Mouse (Mus musculus): Measurements from ENCODE around the gene Ccdc194. TPM values are rescaled to one million over a fixed set of nuclear protein-coding genes. Genes with fewer than 3 reads are reported as not detected.

Gene Ccdc194
- total RNA-seq, 2 experiments from 2014 or later: not detected

DNA sequence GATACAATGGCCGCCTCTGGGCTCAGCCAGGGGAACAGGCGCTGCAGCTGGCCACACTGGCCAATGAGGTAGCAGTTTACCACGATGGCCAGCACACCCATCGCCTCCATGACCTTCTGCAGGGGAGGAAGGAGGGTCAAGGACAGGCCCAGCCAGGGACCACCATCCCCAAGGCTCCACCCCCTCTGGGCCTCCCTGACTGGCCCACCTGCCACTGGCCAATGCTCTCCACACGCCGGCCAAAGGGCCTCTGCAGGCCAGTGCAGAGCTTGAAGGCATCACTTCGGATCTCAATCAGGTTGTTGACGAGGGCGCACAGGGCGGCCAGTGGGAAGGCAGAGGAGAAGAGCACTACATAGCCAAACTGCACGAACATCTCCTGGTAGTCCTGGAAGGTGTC, 46.6 kb downstream of the Ccdc194 start:
- ATAC-seq (ENCODE audit: poor library complexity, severe bottlenecking): no peak

DNA sequence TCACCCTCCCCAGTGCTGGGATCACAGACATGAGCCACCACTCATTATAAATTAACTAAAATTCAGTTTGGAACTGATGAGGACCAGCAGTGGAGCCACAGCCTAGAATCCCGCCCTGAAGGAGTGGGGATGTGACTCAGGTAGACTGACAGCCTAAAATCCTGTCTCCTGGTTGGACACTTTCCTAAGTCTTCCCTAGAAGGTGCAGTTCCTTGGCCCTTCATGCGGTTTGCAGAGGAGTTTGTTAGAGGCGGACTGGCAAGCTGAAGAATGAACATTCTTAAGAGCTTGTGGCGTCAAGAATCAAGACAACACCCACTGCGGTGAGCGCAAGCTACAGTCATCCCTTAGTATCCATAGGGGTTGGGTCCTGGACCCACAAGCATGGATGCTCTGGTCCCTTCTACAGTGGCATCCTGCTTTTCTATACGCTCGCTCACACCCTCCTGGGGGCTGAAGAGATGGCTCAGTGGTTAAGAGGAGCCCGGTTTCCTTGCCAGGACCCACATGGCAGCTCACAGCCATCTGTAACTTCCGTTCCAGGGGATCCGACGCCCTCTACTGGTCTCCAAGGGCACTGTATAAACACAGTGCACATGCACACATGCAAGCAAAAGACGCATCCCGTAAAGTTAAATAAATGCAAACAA, 48.2 kb downstream of the Ccdc194 start:
- ATAC-seq (ENCODE audit: poor library complexity, severe bottlenecking): no peak

DNA sequence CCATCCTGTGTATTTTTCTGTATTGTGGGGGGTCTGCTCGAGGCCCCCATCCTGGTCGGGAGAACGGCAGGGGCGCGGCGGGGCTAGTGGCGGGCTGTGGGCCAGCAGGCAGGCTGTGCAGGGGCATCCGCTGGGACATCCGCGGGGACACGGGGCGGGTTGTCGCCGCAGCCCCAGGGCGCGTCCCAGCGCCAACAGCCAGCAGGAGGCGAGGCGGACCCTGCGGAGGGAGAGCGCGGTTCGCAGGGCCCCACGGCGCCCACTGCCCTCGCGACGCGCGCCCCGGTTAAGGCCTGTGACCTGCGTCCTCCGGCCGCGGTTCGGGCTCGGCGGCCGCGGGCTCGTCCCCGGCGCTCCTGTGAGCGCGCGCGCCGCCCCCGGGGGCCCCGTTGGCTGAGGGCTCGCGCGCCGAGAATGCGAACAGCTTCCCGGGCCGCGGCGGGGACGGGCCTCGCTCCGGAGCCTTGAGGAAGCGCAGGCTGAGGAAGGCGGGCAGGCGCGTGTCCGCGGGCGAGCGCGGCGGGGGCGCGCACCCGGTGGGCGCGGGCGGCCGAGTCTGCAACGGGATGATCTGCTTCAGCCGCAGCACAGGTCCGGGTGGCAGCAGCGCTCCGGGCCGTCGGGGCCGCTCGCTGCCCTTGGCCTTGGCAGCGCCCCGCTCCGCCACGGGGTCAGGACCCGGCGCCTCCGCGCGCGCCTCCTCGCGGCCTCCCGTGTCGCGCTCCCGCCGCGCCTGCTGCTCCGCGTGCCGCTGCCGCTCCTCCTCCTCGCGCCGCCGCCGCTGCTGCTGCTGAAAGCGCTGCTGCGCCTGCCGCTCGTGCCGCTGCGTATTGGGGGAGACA, 49.2 kb downstream of the Ccdc194 start:
- ATAC-seq (ENCODE audit: poor library complexity, severe bottlenecking): peak; percentile 70

DNA sequence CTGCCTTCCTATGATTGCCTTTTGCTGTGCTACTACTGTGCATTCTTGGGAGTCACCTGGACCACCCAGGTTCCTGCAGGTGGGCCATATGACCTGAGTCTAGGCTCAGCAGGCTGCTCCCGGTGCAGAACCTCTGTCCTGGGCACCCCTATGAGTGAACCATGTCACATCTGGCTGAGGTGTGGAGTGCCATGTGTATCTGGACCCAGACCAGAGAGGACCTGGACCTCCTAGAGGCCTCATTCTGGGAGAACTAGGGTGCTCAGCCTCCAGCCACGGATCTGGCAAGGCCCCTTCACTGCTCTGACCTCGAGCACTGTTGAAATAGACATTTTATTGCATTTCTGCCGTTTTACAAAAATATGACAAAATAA, 49.8 kb downstream of the Ccdc194 start:
- no peak for ATAC-seq (ENCODE audit: poor library complexity, severe bottlenecking)

DNA sequence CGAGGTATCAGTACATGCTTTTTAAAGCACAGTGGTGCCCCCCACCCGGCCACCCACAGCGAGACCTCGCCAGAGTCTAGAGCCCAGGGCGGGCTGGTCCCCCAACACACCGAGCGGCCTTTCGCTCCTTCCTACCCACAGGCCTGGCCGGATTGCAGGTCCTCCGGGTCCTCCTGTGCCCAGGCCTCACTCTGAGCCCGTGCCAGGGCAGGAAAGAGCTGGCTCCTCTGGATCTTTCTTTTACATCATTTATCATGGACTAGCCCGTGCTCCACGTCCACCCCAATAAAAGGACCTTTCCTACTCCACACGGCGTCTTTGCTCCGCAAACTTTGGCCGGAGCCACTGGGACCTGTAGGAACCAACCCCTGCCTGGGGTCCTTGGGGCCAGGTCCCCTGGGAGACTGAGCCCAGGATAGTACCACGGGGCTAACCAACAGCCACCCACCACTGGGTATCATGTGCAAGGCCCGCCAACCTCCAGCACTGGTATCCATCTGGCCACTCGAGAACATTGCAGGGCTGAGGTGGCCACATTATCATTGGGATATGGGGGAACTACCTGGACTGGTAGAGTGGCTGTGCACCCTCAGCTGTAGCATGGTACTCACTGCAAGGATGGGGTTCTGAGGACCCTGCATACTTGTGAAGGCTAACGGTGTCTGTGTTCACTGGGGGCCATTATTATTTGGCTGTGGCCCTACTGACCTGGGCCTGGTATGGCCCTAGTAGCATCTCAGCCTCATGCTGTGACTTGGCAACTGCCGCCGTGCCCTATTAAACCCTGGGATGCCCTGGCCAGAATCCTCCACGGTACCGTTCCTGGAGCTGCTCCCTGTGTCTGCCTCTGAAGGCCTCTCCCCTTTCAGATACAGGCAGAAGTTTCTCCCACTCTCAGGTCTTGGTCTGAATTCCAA, 50.5 kb downstream of the Ccdc194 start:
- no peak for ATAC-seq (ENCODE audit: poor library complexity, severe bottlenecking)

DNA sequence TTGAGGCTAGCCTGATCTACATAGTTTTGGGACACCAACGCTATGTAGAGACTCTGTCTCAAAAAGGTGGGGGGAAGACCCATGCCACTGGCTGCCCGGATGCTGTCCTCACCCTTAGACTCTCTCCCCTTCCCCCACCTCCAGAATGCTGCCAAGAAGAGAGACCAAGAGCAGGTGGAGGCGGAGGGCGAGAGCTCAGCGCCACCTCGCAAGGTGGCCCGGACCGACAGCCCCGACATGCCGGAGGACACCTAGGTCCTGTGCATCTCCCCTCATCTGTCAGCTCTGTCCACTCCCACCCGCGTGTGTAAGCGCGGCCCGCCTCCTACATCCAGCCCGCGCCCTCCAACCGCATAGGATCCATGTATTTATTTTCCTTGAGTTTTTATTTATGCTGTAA, 51.2 kb downstream of the Ccdc194 start:
- ATAC-seq (ENCODE audit: poor library complexity, severe bottlenecking): no peak

DNA sequence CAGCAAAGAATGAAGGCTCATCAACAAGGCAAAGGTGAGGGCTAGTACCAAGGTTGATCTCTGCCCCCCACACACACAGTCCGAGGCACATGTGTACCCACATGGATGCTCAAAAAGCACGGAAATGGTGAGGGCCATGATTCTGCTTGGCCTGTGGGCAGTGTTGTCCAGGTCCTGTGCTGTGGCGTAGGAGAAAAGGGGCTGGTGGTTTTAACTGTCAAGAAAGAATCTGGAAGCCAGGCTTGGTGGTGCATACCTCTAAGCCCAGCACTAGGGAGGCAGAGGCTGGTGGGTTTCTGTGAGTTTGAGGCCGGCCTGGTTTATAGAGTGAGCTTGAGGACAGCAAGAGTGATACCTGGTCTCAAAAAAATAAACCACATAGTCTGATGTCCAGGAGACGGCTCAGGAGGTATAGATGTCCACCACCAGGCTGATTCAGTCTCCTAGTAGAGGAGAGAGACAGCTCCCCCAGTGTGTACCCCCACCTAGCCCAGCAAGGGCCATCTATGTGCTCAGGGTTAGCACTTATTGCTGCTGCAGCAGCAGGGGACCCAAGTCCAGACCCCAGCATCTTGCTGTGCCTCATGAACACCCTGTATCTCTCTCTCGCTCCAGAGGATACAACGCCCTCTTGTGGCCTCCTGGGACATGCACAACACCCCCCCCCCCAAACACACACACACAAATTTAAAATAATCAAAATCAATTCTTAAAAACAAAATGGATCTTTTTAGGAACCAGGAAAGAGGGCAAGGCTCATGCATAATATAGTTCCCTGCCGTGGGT, 52.7 kb downstream of the Ccdc194 start:
- ATAC-seq (ENCODE audit: poor library complexity, severe bottlenecking): no peak

DNA sequence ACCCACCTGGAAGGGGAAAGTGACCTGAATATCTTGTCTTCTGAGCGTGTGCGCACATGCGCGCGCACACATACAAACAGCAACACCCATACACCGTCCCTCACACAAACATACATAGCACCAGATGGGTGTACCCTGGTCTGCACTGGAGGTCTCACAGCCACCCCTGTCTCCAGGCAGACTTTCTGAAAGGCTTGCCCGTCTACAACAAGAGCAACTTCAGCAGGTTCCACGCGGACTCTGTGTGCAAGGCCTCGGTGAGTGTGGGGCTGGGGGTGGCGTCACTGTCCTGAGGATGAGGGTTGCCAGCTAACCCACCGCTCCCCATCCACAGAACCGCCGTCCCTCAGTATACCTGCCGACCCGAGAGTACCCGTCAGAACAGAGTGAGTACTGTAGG, 53.6 kb downstream of the Ccdc194 start:
- ATAC-seq (ENCODE audit: poor library complexity, severe bottlenecking): no peak

DNA sequence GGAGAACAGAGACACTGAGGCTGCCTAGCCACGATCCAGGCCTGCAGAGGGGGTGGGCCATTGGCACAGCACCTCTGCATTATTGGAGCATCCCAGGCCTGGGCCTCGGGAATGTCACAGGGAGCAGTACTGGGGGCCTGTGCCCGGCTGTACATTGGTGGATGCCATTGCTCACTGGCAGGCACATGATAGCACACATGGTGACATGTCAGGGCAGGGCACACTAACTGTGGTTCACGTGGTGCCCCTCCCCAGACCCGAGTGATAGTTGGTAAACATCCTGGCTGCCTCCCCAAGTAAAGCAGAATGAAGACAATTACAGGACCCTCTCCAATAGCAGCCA, 54.6 kb downstream of the Ccdc194 start:
- no peak for ATAC-seq (ENCODE audit: poor library complexity, severe bottlenecking)

DNA sequence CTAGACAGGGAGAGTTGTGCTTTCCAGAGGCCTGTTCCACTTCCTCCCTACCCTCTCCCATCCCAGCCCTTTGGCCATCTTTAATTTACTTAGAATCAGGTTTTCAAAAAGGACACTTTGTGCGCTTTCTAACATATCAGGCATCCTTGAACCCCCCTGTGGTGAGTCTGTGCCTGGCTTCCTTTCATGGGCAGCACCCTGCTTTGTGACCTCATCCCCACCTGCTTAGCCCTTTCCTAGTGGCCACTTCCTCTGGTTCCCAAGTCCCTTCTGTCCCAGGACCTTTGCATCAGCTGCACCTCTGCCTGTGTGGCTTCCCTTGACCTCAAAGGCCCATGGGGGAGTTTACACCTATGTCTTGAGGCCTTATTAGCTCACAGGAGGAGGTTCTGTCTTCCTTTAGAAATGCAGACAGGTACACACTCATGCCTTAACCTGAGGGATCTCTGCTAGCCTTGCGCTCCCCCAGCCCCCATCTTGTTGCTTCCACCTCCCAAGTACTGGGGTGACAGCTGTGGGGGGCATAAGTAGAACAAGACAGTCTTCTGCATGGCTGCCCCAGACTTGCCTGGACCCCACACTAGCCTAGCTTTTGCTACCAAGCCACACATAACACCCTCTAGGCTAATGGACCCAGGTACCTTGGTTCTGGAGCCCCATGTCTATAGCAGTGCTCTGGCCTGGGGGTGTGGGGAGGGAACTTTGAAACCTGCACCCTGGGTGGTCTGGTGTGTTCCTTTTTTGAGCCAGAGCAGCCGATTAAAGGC, 55.2 kb downstream of the Ccdc194 start:
- no peak for ATAC-seq (ENCODE audit: poor library complexity, severe bottlenecking)

Other genes with a start within 250 kb of the Ccdc194 start
- gene Use1, start 158.9 kb downstream of the Ccdc194 start, total RNA-seq (2015): 124 and 135 TPM in 2 replicates
- 167 and 180 TPM in 2 replicates for gene Use1, start 158.9 kb downstream of the Ccdc194 start, total RNA-seq (2017)
- 8.7 and 8.9 TPM in 2 replicates for gene Ocel1, start 154.4 kb downstream of the Ccdc194 start, total RNA-seq (2015)
- 16.2 and 18.5 TPM in 2 replicates for gene Ocel1, start 154.4 kb downstream of the Ccdc194 start, total RNA-seq (2017)
- 8.2 and 13.8 TPM in 2 replicates for gene Nr2f6, start 143.8 kb downstream of the Ccdc194 start, total RNA-seq (2015)
- gene Nr2f6, start 143.8 kb downstream of the Ccdc194 start, total RNA-seq (2017): 6.9 and 9.1 TPM in 2 replicates
- gene Ushbp1, start 129.9 kb downstream of the Ccdc194 start, total RNA-seq (2015): not detected in 2 replicates
- not detected in 2 replicates for gene Ushbp1, start 129.9 kb downstream of the Ccdc194 start, total RNA-seq (2017)
- 62.0 and 66.6 TPM in 2 replicates for gene Babam1, start 128.8 kb downstream of the Ccdc194 start, total RNA-seq (2015)
- gene Babam1, start 128.8 kb downstream of the Ccdc194 start, total RNA-seq (2017): 108 and 110 TPM in 2 replicates
- 14.4 TPM in 2 replicates for gene Ankle1, start 119.7 kb downstream of the Ccdc194 start, total RNA-seq (2015)
- gene Ankle1, start 119.7 kb downstream of the Ccdc194 start, total RNA-seq (2017): 13.5 and 16.1 TPM in 2 replicates
- 2.4 and 3.1 TPM in 2 replicates for gene Abhd8, start 62.1 kb downstream of the Ccdc194 start, total RNA-seq (2015)
- 5.8 and 7.4 TPM in 2 replicates for gene Abhd8, start 62.1 kb downstream of the Ccdc194 start, total RNA-seq (2017)
- gene Mrpl34, start 60.8 kb downstream of the Ccdc194 start, total RNA-seq (2015): 31.6 and 40.1 TPM in 2 replicates
- gene Mrpl34, start 60.8 kb downstream of the Ccdc194 start, total RNA-seq (2017): 33.5 and 36.1 TPM in 2 replicates
- 39.1 and 44.0 TPM in 2 replicates for gene Dda1, start 56.5 kb downstream of the Ccdc194 start, total RNA-seq (2015)
- 14.2 and 26.3 TPM in 2 replicates for gene Dda1, start 56.5 kb downstream of the Ccdc194 start, total RNA-seq (2017)
- 0.47 and 1.5 TPM in 2 replicates for gene Ano8, start 39.7 kb downstream of the Ccdc194 start, total RNA-seq (2015)
- 3.0 and 4.2 TPM in 2 replicates for gene Ano8, start 39.7 kb downstream of the Ccdc194 start, total RNA-seq (2017)
- 3.4 and 3.7 TPM in 2 replicates for gene Gtpbp3, start 37.6 kb downstream of the Ccdc194 start, total RNA-seq (2015)
- gene Gtpbp3, start 37.6 kb downstream of the Ccdc194 start, total RNA-seq (2017): 12.1 and 14.2 TPM in 2 replicates
- 0.11 and 0.25 TPM in 2 replicates for gene Plvap, start 14.0 kb downstream of the Ccdc194 start, total RNA-seq (2015)
- 0.22 and 0.28 TPM in 2 replicates for gene Plvap, start 14.0 kb downstream of the Ccdc194 start, total RNA-seq (2017)
- 19.6 and 23.1 TPM in 2 replicates for gene Bst2, start 11.7 kb upstream of the Ccdc194 start, total RNA-seq (2015)
- 91.4 and 111 TPM in 2 replicates for gene Bst2, start 11.7 kb upstream of the Ccdc194 start, total RNA-seq (2017)
- 47.1 and 48.5 TPM in 2 replicates for gene Mvb12a, start 17.2 kb upstream of the Ccdc194 start, total RNA-seq (2015)
- 42.8 and 68.8 TPM in 2 replicates for gene Mvb12a, start 17.2 kb upstream of the Ccdc194 start, total RNA-seq (2017)
- 1.7 and 1.8 TPM in 2 replicates for gene Tmem221, start 33.2 kb upstream of the Ccdc194 start, total RNA-seq (2015)
- 0.57 and 0.99 TPM in 2 replicates for gene Tmem221, start 33.2 kb upstream of the Ccdc194 start, total RNA-seq (2017)
- not detected in 2 replicates for gene Nxnl1, start 40.9 kb upstream of the Ccdc194 start, total RNA-seq (2015)
- 0.11 TPM in 1 of 2 replicates, not detected in the other for gene Nxnl1, start 40.9 kb upstream of the Ccdc194 start, total RNA-seq (2017)
- 1.5 and 2.0 TPM in 2 replicates for gene Slc27a1, start 43.2 kb upstream of the Ccdc194 start, total RNA-seq (2015)
- 2.8 and 3.9 TPM in 2 replicates for gene Slc27a1, start 43.2 kb upstream of the Ccdc194 start, total RNA-seq (2017)
- gene Pgls, start 66.5 kb upstream of the Ccdc194 start, total RNA-seq (2015): 65.1 and 73.6 TPM in 2 replicates
- 50.5 and 78.3 TPM in 2 replicates for gene Pgls, start 66.5 kb upstream of the Ccdc194 start, total RNA-seq (2017)
- 4.6 and 4.8 TPM in 2 replicates for gene Fam129c, start 71.9 kb upstream of the Ccdc194 start, total RNA-seq (2015)
- gene Fam129c, start 71.9 kb upstream of the Ccdc194 start, total RNA-seq (2017): 3.6 and 8.6 TPM in 2 replicates
- gene Colgalt1, start 85.3 kb upstream of the Ccdc194 start, total RNA-seq (2015): 46.8 and 51.2 TPM in 2 replicates
- gene Colgalt1, start 85.3 kb upstream of the Ccdc194 start, total RNA-seq (2017): 54.8 and 56.8 TPM in 2 replicates
- gene Unc13a, start 146.0 kb upstream of the Ccdc194 start, total RNA-seq (2015): 0.11 TPM in 1 of 2 replicates, not detected in the other
- 1.1 TPM in 1 of 2 replicates, not detected in the other for gene Unc13a, start 146.0 kb upstream of the Ccdc194 start, total RNA-seq (2017)
- gene Jak3, start 150.6 kb upstream of the Ccdc194 start, total RNA-seq (2015): 4.8 and 5.0 TPM in 2 replicates
- gene Jak3, start 150.6 kb upstream of the Ccdc194 start, total RNA-seq (2017): 2.6 and 5.2 TPM in 2 replicates
- gene Insl3, start 163.5 kb upstream of the Ccdc194 start, total RNA-seq (2015): 2.9 and 4.2 TPM in 2 replicates
- 1.1 and 2.4 TPM in 2 replicates for gene Insl3, start 163.5 kb upstream of the Ccdc194 start, total RNA-seq (2017)
- gene B3gnt3, start 176.1 kb upstream of the Ccdc194 start, total RNA-seq (2015): 0.36 and 0.89 TPM in 2 replicates
- 0.18 TPM in 1 of 2 replicates, not detected in the other for gene B3gnt3, start 176.1 kb upstream of the Ccdc194 start, total RNA-seq (2017)
- 28.4 and 30.9 TPM in 2 replicates for gene Fcho1, start 200.0 kb upstream of the Ccdc194 start, total RNA-seq (2015)
- 39.6 and 41.2 TPM in 2 replicates for gene Fcho1, start 200.0 kb upstream of the Ccdc194 start, total RNA-seq (2017)